13 mouse cellular contexts compared by ENCODE assay signal in genomic region chr5:106758036-106758435, GRCm38 (mm10).
DNase-seq lines count a peak whose midpoint lies in the region; ATAC-seq and TF ChIP-seq lines count a peak whose summit lies in the region.
"Had no signal": no experiment of that assay in that cellular context is flagged by ENCODE, and none has a peak within 500 bp of the region (broad histone marks: within the 10 kb centered on the region; RNA-seq: fewer than 3 reads in every experiment).

No protein-coding gene starts in this region.

- no peak overlapping the region for H3K9ac ChIP-seq in CH12.LX (ENCODE audit: insufficient read depth, low read depth)
- H3K9ac ChIP-seq in hindbrain, embryonic 13.5 days = no peak overlapping the region
- no peak overlapping the region for H3K9ac ChIP-seq in intestine, postnatal 0 days (ENCODE audit: low read depth, low read length)
- H3K9ac ChIP-seq: heart, embryonic 15.5 days; liver, embryonic 12.5 days; stomach, embryonic 15.5 days had no signal

- DNase-seq in CH12.LX (ENCODE audit: extremely low read depth) = no peak
- DNase-seq in embryonic facial prominence, embryonic 10.5 days (ENCODE audit: low spot score) = peak; percentile 23
- peak; percentile 3 for DNase-seq in naive thymus-derived CD4-positive, alpha-beta T cell, adult 2 months (ENCODE audit: low read depth)
- DNase-seq in right cerebral cortex, adult 2 months (ENCODE audit: low spot score in 2 of 2) = no peak
- DNase-seq: adrenal gland, postnatal 36 days; cerebellum, adult 8-10 months; right cerebral cortex, adult 18-20 months had no signal

- H3K4me1 ChIP-seq in CH12.LX (ENCODE audit: control insufficient read depth in 1 of 2, insufficient read depth in 2 of 2) = peaks cover 7 to 19% of the 10 kb centered on the region in 2 experiments
- peaks cover 33% of the 10 kb centered on the region for H3K4me1 ChIP-seq in embryonic facial prominence, embryonic 10.5 days
- H3K4me1 ChIP-seq in hindbrain, embryonic 13.5 days (replicated peaks) = peaks cover 15% of the 10 kb centered on the region
- H3K4me1 ChIP-seq in intestine, postnatal 0 days (replicated peaks; ENCODE audit: control insufficient read depth, insufficient read depth, low read length) = no peaks in the 10 kb centered on the region

- in situ Hi-C loops in CH12.LX (cut with MboI; ENCODE audit: low pct_ligation_motif_present, low pct_unique_long_range_greater_than_20kb, low sequenced_read_pairs) = no loop called here

- H3K9me3 ChIP-seq in CH12.LX (replicated peaks; ENCODE audit: low read length) = no peaks in the 10 kb centered on the region
- H3K9me3 ChIP-seq in embryonic facial prominence, embryonic 10.5 days = no peaks in the 10 kb centered on the region
- no peaks in the 10 kb centered on the region for H3K9me3 ChIP-seq in hindbrain, embryonic 13.5 days
- no peaks in the 10 kb centered on the region for H3K9me3 ChIP-seq in intestine, postnatal 0 days (ENCODE audit: control insufficient read depth)
- H3K9me3 ChIP-seq: heart, embryonic 15.5 days; liver, embryonic 12.5 days; stomach, embryonic 15.5 days had no signal

- H3K4me3 ChIP-seq in CH12.LX (replicated peaks in 1 of 3; ENCODE audit: low read depth in 2 of 3, low read length in 2 of 3, poor library complexity in 1 of 3) = no peak overlapping the region
- H3K4me3 ChIP-seq in embryonic facial prominence, embryonic 10.5 days = peak overlapping the region; percentile 51
- H3K4me3 ChIP-seq in hindbrain, embryonic 13.5 days = peak overlapping the region; percentile 26; the same call in 1 of the 2 replicates
- H3K4me3 ChIP-seq in intestine, postnatal 0 days (ENCODE audit: low read depth, low read length) = no peak overlapping the region
- H3K4me3 ChIP-seq: stomach, embryonic 15.5 days had no signal

- H3K27ac ChIP-seq in CH12.LX (ENCODE audit: insufficient read depth, low read depth) = no peak overlapping the region
- H3K27ac ChIP-seq in embryonic facial prominence, embryonic 10.5 days (replicated peaks) = no peak overlapping the region
- no peak overlapping the region for H3K27ac ChIP-seq in hindbrain, embryonic 13.5 days
- H3K27ac ChIP-seq in intestine, postnatal 0 days (ENCODE audit: low read depth, low read length) = no peak overlapping the region
- H3K27ac ChIP-seq: heart, embryonic 15.5 days; liver, embryonic 12.5 days; stomach, embryonic 15.5 days had no signal

- dilution Hi-C loops in CH12.LX (cut with MboI; ENCODE audit: extremely low pct_ligation_motif_present, extremely low pct_unique_long_range_greater_than_20kb, low sequenced_read_pairs) = no loop called here

- no peaks in the 10 kb centered on the region for H3K27me3 ChIP-seq in CH12.LX (replicated peaks)
- peaks cover 39% of the 10 kb centered on the region for H3K27me3 ChIP-seq in embryonic facial prominence, embryonic 10.5 days (replicated peaks; ENCODE audit: low read depth, poor library complexity, severe bottlenecking)
- H3K27me3 ChIP-seq in hindbrain, embryonic 13.5 days = peaks cover 27% of the 10 kb centered on the region
- H3K27me3 ChIP-seq in intestine, postnatal 0 days (replicated peaks; ENCODE audit: control insufficient read depth, insufficient read depth, low read length) = peaks cover 16% of the 10 kb centered on the region; the same call in 1 of the 2 replicates

- TF ChIP-seq POLR2A in CH12.LX (IDR thresholded peaks at IDR 0.05; ENCODE audit: low read depth, low read length) = no peak

- H3K4me2 ChIP-seq in CH12.LX (ENCODE audit: insufficient read depth, low read depth, poor library complexity, severe bottlenecking) = no peak overlapping the region
- peak overlapping the region; percentile 59 for H3K4me2 ChIP-seq in hindbrain, embryonic 13.5 days
- H3K4me2 ChIP-seq in intestine, postnatal 0 days (replicated peaks; ENCODE audit: low read depth) = no peak overlapping the region

- H3K36me3 ChIP-seq in CH12.LX (replicated peaks in 1 of 2; ENCODE audit: control insufficient read depth in 1 of 2, insufficient read depth in 1 of 2, low read length in 1 of 2) = no peaks in the 10 kb centered on the region
- H3K36me3 ChIP-seq in embryonic facial prominence, embryonic 10.5 days (replicated peaks) = no peaks in the 10 kb centered on the region
- H3K36me3 ChIP-seq in hindbrain, embryonic 13.5 days = no peaks in the 10 kb centered on the region
- H3K36me3 ChIP-seq in intestine, postnatal 0 days (ENCODE audit: control insufficient read depth, insufficient read depth) = no peaks in the 10 kb centered on the region
- H3K36me3 ChIP-seq: heart, embryonic 15.5 days; liver, embryonic 12.5 days; stomach, embryonic 15.5 days had no signal

- no peak for TF ChIP-seq EP300 in CH12.LX (IDR thresholded peaks at IDR 0.05; ENCODE audit: low read length)

- no peak for TF ChIP-seq CTCF in CH12.LX (conservative IDR thresholded peaks at IDR 0.05 in 1 of 2, IDR thresholded peaks at IDR 0.05 in 1 of 2; ENCODE audit: low read depth in 2 of 2, low read length in 2 of 2)
- TF ChIP-seq CTCF in intestine, postnatal 0 days (IDR thresholded peaks at IDR 0.05; ENCODE audit: low read depth) = no peak

- H3K79me2 ChIP-seq in CH12.LX (replicated peaks; ENCODE audit: control insufficient read depth, extremely low read depth, insufficient read depth, poor library complexity, severe bottlenecking) = no peaks in the 10 kb centered on the region

- 3% methylated on average over 16 of the region's 16 CpGs for WGBS in embryonic facial prominence, embryonic 10.5 days
- WGBS in hindbrain, embryonic 13.5 days = 10% methylated on average over 14 of the region's 16 CpGs
- 24% methylated on average over 14 of the region's 16 CpGs for WGBS in intestine, postnatal 0 days

- no peak for ATAC-seq in hindbrain, embryonic 13.5 days (ENCODE audit: low FRiP score)
- no peak for ATAC-seq in megakaryocyte, adult 5-6 weeks (ENCODE audit: poor library complexity, severe bottlenecking)
- ATAC-seq in intestine, postnatal 0 days = no peak
- ATAC-seq: liver, embryonic 12.5 days had no signal

- no peak for TF ChIP-seq RAD21 in CH12.LX (IDR thresholded peaks at IDR 0.05; ENCODE audit: low read depth, low read length)

TF ChIP-seq in CH12.LX, 34 proteins besides CTCF, POLR2A, EP300 and RAD21:
- no peak for TF ChIP-seq ZMIZ1 (IDR thresholded peaks at IDR 0.05; ENCODE audit: low read depth, low read length)
- 0 out of 2 replicates have a peak, but pooled peaks have one; percentile 29 for TF ChIP-seq TCF12 (IDR thresholded peaks at IDR 0.05; ENCODE audit: low read depth, low read length)
- TF ChIP-seq USF2 (conservative IDR thresholded peaks at IDR 0.05; ENCODE audit: low read depth, low read length) = no peak
- TF ChIP-seq ZKSCAN1 (IDR thresholded peaks at IDR 0.05; ENCODE audit: borderline replicate concordance, low read depth, low read length) = no peak

Comparison
In these comparisons a context has a peak if more than half of its experiments do, and no peak if none do; other contexts are left out.
1. DNase-seq: peak in embryonic facial prominence, embryonic 10.5 days (single experiment) and naive thymus-derived CD4-positive, alpha-beta T cell, adult 2 months (single experiment); none in CH12.LX (single experiment) and right cerebral cortex, adult 2 months (0 of 2).
2. H3K4me3 ChIP-seq: peak in embryonic facial prominence, embryonic 10.5 days (single experiment) and hindbrain, embryonic 13.5 days (single experiment); none in CH12.LX (0 of 3) and intestine, postnatal 0 days (single experiment).